Mouse (Mus musculus) cerebellum, adult 2 months (tissue): ENCODE measurements at regions not wholly inside any gene's neighbourhood (a gene's known extent, or its start where the extent isn't known, plus 50 kb on each side); places are given as distances from the start of the nearest gene placed in this dataset.

ENCODE experiments used
- CTCF ChIP-seq: fragments of 200-500 bp; IDR thresholded peaks from 2 replicates; pipeline ENCODE4 v1.5.1; 2011; ENCODE audit warnings: low read depth, mild to moderate bottlenecking, control low read depth, low read length, moderate library complexity, borderline replicate concordance; ENCODE audit not compliant: insufficient read depth
- POLR2A ChIP-seq: fragments of 200-500 bp; IDR thresholded peaks from 2 replicates; pipeline ENCODE4 v1.6.1; 2011; ENCODE audit warnings: low read length, control low read depth, borderline replicate concordance; ENCODE audit not compliant: insufficient read depth

DNA sequence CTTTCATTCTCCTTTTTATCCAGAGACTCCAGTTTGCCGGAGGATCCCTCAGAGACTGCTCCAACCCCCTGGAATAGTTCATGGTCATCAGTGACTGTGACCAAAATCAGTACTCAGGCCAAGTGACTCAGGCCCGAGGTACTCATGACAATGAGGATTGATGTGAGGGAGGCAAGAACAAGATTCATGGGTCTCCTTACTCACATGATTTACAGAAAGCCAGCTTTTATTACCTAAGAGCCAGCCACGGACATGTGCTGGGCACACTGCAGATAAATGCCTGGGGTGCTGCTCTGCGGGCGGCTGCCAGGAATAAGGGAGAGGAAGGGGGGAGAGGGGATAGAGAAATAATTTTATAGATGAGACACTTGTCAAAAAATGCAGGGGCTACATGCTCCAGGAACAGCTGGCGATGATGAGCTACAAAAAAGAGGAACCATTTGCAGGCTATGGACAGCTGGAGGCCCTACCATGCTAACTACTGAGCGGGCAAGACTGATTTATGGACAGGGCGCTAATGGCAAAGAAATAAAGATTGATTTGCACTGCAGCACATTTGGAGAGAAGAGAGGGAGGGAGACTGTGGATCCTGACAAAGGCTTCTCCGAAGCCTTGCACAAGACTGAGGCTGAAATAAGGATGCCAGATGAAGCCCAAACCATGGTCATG, 289.8 kb downstream of the Cmpk2 start:
- TF ChIP-seq CTCF = no peak
- TF ChIP-seq POLR2A = no peak
